Mouse (Mus musculus): ENCODE measurements around the gene 1110051M20Rik. TPM values are rescaled to one million over a fixed set of nuclear protein-coding genes. Genes with fewer than 3 reads are reported as not detected.

Gene 1110051M20Rik
- polyA plus RNA-seq, 1 experiment from 2014 or later, result 42.3 TPM

DNA sequence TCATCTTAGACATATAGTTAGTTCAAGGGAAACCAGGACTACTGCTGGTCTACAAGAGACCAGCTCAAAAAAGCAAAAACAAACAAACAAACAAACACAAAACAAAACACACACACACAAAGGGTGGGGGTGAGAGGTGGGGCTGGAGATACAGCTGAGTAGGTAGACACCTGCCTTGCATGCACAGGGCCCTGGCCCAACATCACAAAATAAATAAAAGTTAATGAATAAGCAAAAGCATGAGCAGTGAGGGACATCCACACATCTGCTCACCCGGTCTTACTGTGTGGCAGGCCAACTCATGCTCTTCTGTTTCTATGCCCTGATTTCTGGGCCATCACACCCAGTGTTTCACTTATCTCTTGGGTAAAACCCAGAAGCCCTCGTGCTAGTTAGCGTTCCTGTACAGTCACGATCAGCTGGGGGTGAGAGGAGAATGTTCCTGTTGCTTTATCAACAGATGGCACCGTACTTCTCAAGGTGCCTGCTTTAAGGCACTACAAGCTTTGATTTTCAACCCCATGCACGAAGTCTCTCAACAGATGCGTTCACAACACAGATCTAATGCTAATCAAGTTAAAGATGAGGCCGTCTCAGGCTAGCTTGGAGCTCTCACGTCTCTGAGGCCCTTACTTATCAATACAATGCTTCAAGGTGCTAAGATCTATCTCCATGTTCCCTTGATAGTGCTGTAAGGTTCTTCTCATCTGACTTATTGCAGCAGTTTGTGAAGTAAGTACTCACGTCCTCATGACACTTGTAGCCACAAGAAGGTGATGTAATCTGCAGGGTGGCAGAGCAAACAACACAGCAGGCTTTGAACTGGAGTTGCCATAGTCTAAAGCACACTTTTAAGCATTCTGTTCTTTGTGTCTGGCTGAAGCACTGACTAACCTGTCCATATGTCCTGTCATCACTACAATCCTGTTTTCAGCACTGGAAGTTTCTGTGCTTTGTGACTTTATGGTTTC lies 123.7 kb downstream of the 1110051M20Rik start:
- Histone ChIP-seq H3K9ac (ENCODE audit: low read length) (no peak overlapping the region), H3K4me2 (ENCODE audit: low read depth, low read length) (no peak overlapping the region), H3K27me3 (ENCODE audit: control insufficient read depth, insufficient read depth, low read length) (no peaks in the 10 kb centered on the region), H3K36me3 (ENCODE audit: control insufficient read depth, insufficient read depth, low read length) (no peaks in the 10 kb centered on the region), H3K4me3 (replicated peaks; ENCODE audit: low read length) (no peak overlapping the region), H3K4me1 (ENCODE audit: control insufficient read depth, insufficient read depth, low read length) (peaks cover 13% of the 10 kb centered on the region; the same call in 1 of the 2 replicates), H3K9me3 (replicated peaks; ENCODE audit: control insufficient read depth, low read length) (no peaks in the 10 kb centered on the region), H3K27ac (ENCODE audit: low read length) (peak overlapping the region; percentile 36)
- WGBS, result 68% methylated on average over 10 of the region's 10 CpGs
- ATAC-seq (ENCODE audit: insufficient read depth, low FRiP score), result no peak

DNA sequence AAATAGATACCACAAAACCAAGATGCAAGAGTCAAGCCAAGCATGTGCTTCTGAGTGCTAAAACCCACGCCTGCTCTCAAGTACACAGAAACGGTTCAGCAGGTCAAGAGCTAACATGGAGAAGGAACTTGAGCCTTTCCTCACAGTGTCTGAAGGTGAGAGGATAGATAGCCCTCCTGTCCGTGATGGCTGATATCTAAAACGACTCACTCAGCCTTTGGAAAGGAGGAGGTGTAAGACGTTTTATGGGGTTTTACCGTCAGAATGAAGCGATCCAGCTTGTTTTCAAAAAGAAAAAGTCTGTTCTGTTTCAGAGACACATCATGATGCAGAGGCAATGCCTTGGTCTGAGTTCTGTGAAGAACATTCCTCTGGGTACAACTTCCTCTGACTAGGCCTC lies 130.3 kb downstream of the 1110051M20Rik start:
- Histone ChIP-seq H3K9ac (ENCODE audit: low read length) (no peak overlapping the region), H3K9me3 (replicated peaks; ENCODE audit: control insufficient read depth, low read length) (no peaks in the 10 kb centered on the region), H3K27ac (ENCODE audit: low read length) (no peak overlapping the region), H3K4me1 (ENCODE audit: control insufficient read depth, insufficient read depth, low read length) (no peaks in the 10 kb centered on the region), H3K4me3 (replicated peaks; ENCODE audit: low read length) (no peak overlapping the region), H3K4me2 (ENCODE audit: low read depth, low read length) (no peak overlapping the region), H3K27me3 (ENCODE audit: control insufficient read depth, insufficient read depth, low read length) (no peaks in the 10 kb centered on the region), H3K36me3 (ENCODE audit: control insufficient read depth, insufficient read depth, low read length) (no peaks in the 10 kb centered on the region)
- 80% methylated on average over 7 of the region's 7 CpGs for WGBS
- no peak for ATAC-seq (ENCODE audit: insufficient read depth, low FRiP score)

DNA sequence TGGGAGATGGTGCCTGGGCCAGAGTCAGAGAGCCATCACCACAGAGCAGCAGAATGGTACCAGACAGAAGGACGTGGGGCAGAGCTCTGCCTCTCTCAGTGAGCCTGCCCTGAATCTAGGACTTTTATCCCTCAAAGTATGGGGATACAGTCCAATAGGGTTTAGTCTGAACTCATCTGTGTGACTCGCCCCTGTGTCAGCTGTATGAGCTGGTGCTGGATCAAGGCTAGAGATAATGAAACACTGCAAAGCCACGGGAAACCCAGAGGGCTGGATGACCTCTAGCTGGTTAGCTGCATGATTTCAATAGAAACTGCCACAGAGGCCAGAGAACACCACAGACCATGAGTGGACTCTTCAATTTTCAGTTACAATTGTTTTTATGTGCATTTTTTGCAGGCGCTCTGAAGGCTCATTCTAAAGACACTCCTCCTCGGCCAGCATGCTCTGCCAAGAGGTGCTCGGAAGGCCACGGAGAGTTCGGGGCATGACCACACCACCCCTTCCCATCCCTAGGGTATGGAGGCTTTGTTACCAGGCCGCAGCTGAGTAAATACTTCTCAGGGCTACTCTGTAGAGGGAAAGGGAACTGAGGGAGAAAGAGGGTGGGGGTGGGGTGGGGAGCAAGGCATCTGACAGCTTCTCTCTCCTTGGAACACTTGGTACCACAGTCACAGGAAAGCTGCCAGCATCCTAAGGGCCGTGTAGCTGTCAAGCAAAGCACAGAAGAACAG lies 131.8 kb downstream of the 1110051M20Rik start:
- no peak overlapping the region for H3K9ac ChIP-seq (ENCODE audit: low read length)
- peak; percentile 71; the same call in 1 of the 2 replicates for ATAC-seq (ENCODE audit: insufficient read depth, low FRiP score)
- H3K9me3 ChIP-seq (replicated peaks; ENCODE audit: control insufficient read depth, low read length), result no peaks in the 10 kb centered on the region
- no peaks in the 10 kb centered on the region for H3K27me3 ChIP-seq (ENCODE audit: control insufficient read depth, insufficient read depth, low read length)
- 0 out of 2 replicates have a peak overlapping the region, but pooled peaks have one; percentile 0 for H3K27ac ChIP-seq (ENCODE audit: low read length)
- 48% methylated on average over 10 of the region's 10 CpGs for WGBS
- H3K36me3 ChIP-seq (ENCODE audit: control insufficient read depth, insufficient read depth, low read length), result no peaks in the 10 kb centered on the region
- no peak overlapping the region for H3K4me3 ChIP-seq (replicated peaks; ENCODE audit: low read length)
- 0 out of 2 replicates have a peak, but pooled peaks cover 6% of the 10 kb centered on the region for H3K4me1 ChIP-seq (ENCODE audit: control insufficient read depth, insufficient read depth, low read length)
- no peak overlapping the region for H3K4me2 ChIP-seq (ENCODE audit: low read depth, low read length)

DNA sequence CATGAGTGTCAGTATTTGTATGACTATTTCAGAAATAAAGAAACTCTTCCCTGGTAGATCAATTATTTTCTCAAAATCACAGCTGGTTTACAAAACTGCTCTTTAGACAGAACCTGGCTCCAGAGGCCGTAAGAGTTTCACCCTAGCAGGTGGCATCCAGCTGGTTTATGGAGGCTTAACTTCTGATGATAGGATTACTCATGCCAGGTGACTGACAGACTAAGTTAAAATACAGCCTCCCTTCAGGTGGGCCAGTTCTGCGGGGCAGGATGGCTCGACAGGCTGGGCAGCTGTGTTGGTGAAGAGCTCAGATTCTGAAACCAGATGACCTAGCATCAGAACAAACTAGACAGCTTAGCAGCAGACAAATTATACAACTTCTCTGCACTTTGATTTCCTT lies 135.0 kb downstream of the 1110051M20Rik start:
- Histone ChIP-seq H3K9ac (ENCODE audit: low read length) (no peak overlapping the region), H3K27ac (ENCODE audit: low read length) (no peak overlapping the region), H3K4me3 (replicated peaks; ENCODE audit: low read length) (no peak overlapping the region), H3K4me1 (ENCODE audit: control insufficient read depth, insufficient read depth, low read length) (0 out of 2 replicates have a peak, but pooled peaks cover 6% of the 10 kb centered on the region), H3K27me3 (ENCODE audit: control insufficient read depth, insufficient read depth, low read length) (no peaks in the 10 kb centered on the region), H3K4me2 (ENCODE audit: low read depth, low read length) (no peak overlapping the region), H3K9me3 (replicated peaks; ENCODE audit: control insufficient read depth, low read length) (no peaks in the 10 kb centered on the region), H3K36me3 (ENCODE audit: control insufficient read depth, insufficient read depth, low read length) (no peaks in the 10 kb centered on the region)
- 61% methylated on average over 3 of the region's 3 CpGs for WGBS
- no peak for ATAC-seq (ENCODE audit: insufficient read depth, low FRiP score)

DNA sequence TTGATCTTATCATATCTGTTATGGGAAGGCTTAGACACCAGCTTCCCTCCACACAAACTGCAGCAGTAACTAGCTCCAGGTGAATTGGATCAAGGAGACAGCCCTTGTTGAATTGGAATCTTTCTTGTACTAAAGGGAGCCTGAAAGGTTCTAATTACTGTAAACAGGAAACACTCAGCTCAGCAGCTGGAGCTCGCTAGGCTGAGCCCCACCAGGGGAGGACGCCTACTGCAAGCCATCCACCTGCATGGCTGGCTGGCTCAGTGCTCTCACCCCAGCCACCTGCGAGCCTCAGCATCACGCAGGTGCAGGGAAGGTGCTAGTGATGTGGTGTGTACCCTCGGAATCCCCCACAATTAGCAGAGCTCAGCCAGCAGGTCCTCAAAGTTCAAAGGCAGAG lies 135.8 kb downstream of the 1110051M20Rik start:
- Histone ChIP-seq H3K9ac (ENCODE audit: low read length) (no peak overlapping the region), H3K4me2 (ENCODE audit: low read depth, low read length) (no peak overlapping the region), H3K27me3 (ENCODE audit: control insufficient read depth, insufficient read depth, low read length) (no peaks in the 10 kb centered on the region), H3K36me3 (ENCODE audit: control insufficient read depth, insufficient read depth, low read length) (no peaks in the 10 kb centered on the region), H3K27ac (ENCODE audit: low read length) (no peak overlapping the region), H3K4me1 (ENCODE audit: control insufficient read depth, insufficient read depth, low read length) (0 out of 2 replicates have a peak, but pooled peaks cover 6% of the 10 kb centered on the region), H3K4me3 (replicated peaks; ENCODE audit: low read length) (no peak overlapping the region), H3K9me3 (replicated peaks; ENCODE audit: control insufficient read depth, low read length) (no peaks in the 10 kb centered on the region)
- 21% methylated on average over 5 of the region's 5 CpGs for WGBS
- ATAC-seq (ENCODE audit: insufficient read depth, low FRiP score), result no peak

DNA sequence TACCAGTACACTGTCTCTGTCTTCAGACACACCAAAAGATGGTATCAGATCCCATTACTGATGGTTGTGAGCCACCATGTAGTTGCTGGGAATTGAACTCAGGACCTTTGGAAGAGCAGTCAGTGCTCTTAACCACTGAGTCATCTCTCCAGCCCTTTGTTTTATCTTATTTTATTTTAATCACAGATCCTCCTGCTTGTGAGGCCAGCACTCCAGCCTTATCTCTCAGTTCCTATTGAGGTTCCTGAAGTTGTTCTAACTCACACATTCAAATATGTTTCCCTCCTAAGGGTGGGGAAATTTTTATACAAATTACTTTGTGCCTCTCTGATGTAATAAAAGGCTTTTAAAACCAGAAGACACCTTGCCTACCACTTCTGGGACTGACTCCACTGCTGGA lies 137.9 kb downstream of the 1110051M20Rik start:
- H3K27me3 ChIP-seq (ENCODE audit: control insufficient read depth, insufficient read depth, low read length), result no peaks in the 10 kb centered on the region
- H3K27ac ChIP-seq (ENCODE audit: low read length), result no peak overlapping the region
- no peaks in the 10 kb centered on the region for H3K9me3 ChIP-seq (replicated peaks; ENCODE audit: control insufficient read depth, low read length)
- H3K4me2 ChIP-seq (ENCODE audit: low read depth, low read length), result no peak overlapping the region
- H3K36me3 ChIP-seq (ENCODE audit: control insufficient read depth, insufficient read depth, low read length), result no peaks in the 10 kb centered on the region
- no peak overlapping the region for H3K9ac ChIP-seq (ENCODE audit: low read length)
- H3K4me3 ChIP-seq (replicated peaks; ENCODE audit: low read length), result no peak overlapping the region
- 0 out of 2 replicates have a peak, but pooled peaks cover 6% of the 10 kb centered on the region for H3K4me1 ChIP-seq (ENCODE audit: control insufficient read depth, insufficient read depth, low read length)
- ATAC-seq (ENCODE audit: insufficient read depth, low FRiP score), result no peak

DNA sequence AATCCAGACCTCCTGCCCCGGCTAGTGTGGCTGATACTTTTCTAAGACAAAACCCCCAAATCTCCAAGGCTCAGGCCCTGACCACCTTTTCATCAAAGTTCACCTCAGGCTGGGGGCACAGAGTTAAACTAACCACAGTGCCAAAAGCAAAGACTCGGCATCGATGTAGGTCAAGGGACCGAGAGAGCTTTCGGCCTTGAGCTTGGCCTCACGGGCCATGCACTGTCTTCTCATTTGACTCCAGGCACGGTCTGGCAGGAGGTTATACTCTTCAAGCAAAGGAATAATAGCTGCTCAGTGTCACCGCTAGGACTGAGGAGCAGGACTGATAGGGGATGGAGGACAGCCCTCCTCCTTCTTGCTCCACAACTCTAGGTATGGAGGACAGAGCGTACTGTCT lies 138.6 kb downstream of the 1110051M20Rik start:
- 0 out of 2 replicates have a peak, but pooled peaks cover 6% of the 10 kb centered on the region for H3K4me1 ChIP-seq (ENCODE audit: control insufficient read depth, insufficient read depth, low read length)
- H3K4me3 ChIP-seq (replicated peaks; ENCODE audit: low read length), result no peak overlapping the region
- H3K36me3 ChIP-seq (ENCODE audit: control insufficient read depth, insufficient read depth, low read length), result no peaks in the 10 kb centered on the region
- 91% methylated on average over 9 of the region's 9 CpGs for WGBS
- H3K27ac ChIP-seq (ENCODE audit: low read length), result no peak overlapping the region
- ATAC-seq (ENCODE audit: insufficient read depth, low FRiP score), result no peak
- H3K9ac ChIP-seq (ENCODE audit: low read length), result no peak overlapping the region
- no peak overlapping the region for H3K4me2 ChIP-seq (ENCODE audit: low read depth, low read length)
- no peaks in the 10 kb centered on the region for H3K9me3 ChIP-seq (replicated peaks; ENCODE audit: control insufficient read depth, low read length)
- H3K27me3 ChIP-seq (ENCODE audit: control insufficient read depth, insufficient read depth, low read length), result no peaks in the 10 kb centered on the region

DNA sequence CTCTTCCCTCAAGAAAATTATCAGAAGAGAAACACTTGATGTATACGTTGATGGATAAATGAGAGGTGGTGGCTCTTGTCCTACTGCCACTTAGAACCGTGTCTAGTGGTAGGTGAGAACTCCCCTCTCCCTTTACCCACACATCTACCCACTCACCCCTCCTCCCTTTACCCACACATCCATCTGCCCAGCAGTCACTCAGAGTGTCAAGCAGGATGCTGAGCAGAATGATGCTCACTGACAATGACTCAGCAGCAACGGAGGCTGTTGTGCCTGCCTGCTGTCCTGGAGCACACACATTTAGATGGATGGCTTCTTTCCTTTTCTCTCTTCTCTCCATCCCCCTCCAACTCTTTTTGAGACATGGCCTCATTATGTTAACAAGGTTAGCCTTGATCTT lies 141.7 kb downstream of the 1110051M20Rik start:
- no peak for ATAC-seq (ENCODE audit: insufficient read depth, low FRiP score)
- no peak overlapping the region for H3K27ac ChIP-seq (ENCODE audit: low read length)
- H3K4me3 ChIP-seq (replicated peaks; ENCODE audit: low read length), result no peak overlapping the region
- H3K27me3 ChIP-seq (ENCODE audit: control insufficient read depth, insufficient read depth, low read length), result no peaks in the 10 kb centered on the region
- H3K4me2 ChIP-seq (ENCODE audit: low read depth, low read length), result no peak overlapping the region
- 60% methylated on average over 3 of the region's 3 CpGs for WGBS
- H3K9ac ChIP-seq (ENCODE audit: low read length), result no peak overlapping the region
- H3K4me1 ChIP-seq (ENCODE audit: control insufficient read depth, insufficient read depth, low read length), result no peaks in the 10 kb centered on the region
- H3K36me3 ChIP-seq (ENCODE audit: control insufficient read depth, insufficient read depth, low read length), result no peaks in the 10 kb centered on the region
- H3K9me3 ChIP-seq (replicated peaks; ENCODE audit: control insufficient read depth, low read length), result no peaks in the 10 kb centered on the region

DNA sequence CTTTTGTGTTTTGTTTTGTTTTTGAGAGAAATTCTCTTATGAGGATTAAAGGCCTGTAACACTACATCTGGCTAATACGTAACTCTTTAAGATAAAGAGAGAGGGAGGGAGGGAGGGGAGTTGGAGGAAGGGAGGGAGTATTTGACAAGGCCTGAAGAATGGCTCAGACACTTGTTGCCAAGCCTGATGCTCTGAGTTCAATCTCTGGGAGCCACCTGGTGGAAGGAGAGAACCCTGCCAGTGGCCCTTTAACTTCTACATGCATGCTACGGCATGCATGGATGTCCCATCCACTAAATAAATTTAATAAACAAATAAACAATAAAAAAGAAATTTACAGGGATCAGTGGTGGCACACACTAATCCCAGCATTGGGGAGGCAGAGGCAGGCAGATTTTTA lies 142.7 kb downstream of the 1110051M20Rik start:
- Histone ChIP-seq H3K27me3 (ENCODE audit: control insufficient read depth, insufficient read depth, low read length) (no peaks in the 10 kb centered on the region), H3K4me3 (replicated peaks; ENCODE audit: low read length) (no peak overlapping the region), H3K27ac (ENCODE audit: low read length) (no peak overlapping the region), H3K9ac (ENCODE audit: low read length) (no peak overlapping the region), H3K36me3 (ENCODE audit: control insufficient read depth, insufficient read depth, low read length) (no peaks in the 10 kb centered on the region), H3K4me2 (ENCODE audit: low read depth, low read length) (no peak overlapping the region), H3K4me1 (ENCODE audit: control insufficient read depth, insufficient read depth, low read length) (no peaks in the 10 kb centered on the region), H3K9me3 (replicated peaks; ENCODE audit: control insufficient read depth, low read length) (no peaks in the 10 kb centered on the region)
- ATAC-seq (ENCODE audit: insufficient read depth, low FRiP score), result no peak
- WGBS, result 61% methylated on average over 2 of the region's 2 CpGs
